In the genomic region with DNA sequence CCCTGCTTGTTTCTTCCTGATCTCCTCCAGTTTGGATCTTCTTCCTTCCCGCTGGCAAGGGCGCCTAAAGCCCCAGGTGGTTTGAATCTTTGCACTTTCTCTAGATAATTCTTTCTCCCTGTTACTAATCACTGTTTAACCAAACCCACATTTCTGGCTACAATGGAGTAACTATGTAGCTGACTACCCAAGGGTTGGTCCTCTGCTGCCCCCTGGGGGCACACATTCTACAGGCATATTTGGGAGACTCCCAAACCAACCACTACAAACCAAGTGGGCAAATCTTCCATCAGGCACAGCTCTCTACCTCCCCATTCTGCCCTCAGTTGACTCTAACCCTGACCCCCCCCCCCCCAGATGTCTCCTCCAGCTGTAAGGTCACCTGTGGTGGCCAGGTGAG, we compare ENCODE assay signal across 8 mouse cellular contexts.
A peak's percentile ranks its signal among the peaks of the same experiment; 100 is the strongest.
DNase-seq lines count a peak whose midpoint lies in the region; ATAC-seq and TF ChIP-seq lines count a peak whose summit lies in the region.

No protein-coding gene starts in this region.

- no peak overlapping the region for H3K27ac ChIP-seq in spleen, adult 2 months (ENCODE audit: insufficient read depth, low read length)

- no peak for TF ChIP-seq POLR2A in spleen, adult 2 months (IDR thresholded peaks at IDR 0.05; ENCODE audit: low read depth, low read length)

- 52% methylated on average over 2 of the region's 2 CpGs for WGBS in spleen, adult 2 months

- H3K27me3 ChIP-seq in spleen, adult 2 months (ENCODE audit: control insufficient read depth, insufficient read depth, low read length), result no peaks in the 10 kb centered on the region

- DNase-seq in ES-CJ7 (ENCODE audit: low read depth, low spot score), result peak; percentile 58
- peak; percentile 58 to 78 for DNase-seq in adrenal gland, adult 18-20 months (ENCODE audit: low spot score in 2 of 2)
- DNase-seq in embryo, embryonic 10 days (ENCODE audit: low spot score), result peak; percentile 79
- peak; percentile 54 for DNase-seq in heart, adult 8-10 months (ENCODE audit: low spot score)
- DNase-seq in layer of hippocampus, adult 9-10 months (ENCODE audit: low spot score), result peak; percentile 22
- peak; percentile 84 for DNase-seq in lung, postnatal 14 days
- DNase-seq in spleen, adult 2 months (ENCODE audit: low read depth in 1 of 2, low spot score in 2 of 2), result peak in 1 of 2 experiments; percentile 42

- no peak for ATAC-seq in activated CD4-positive, CD25-positive, alpha-beta regulatory T cell, adult 4 months

- H3K4me1 ChIP-seq in spleen, adult 2 months (ENCODE audit: control insufficient read depth, insufficient read depth, insufficient read length), result no peaks in the 10 kb centered on the region

- peak; percentile 22; the same call in 1 of the 2 replicates for TF ChIP-seq CTCF in spleen, adult 2 months (IDR thresholded peaks at IDR 0.05; ENCODE audit: extremely low read depth, insufficient read depth, insufficient read length, insufficient replicate concordance)

- no peaks in the 10 kb centered on the region for H3K36me3 ChIP-seq in spleen, adult 2 months (ENCODE audit: control insufficient read depth, insufficient read depth, low read length)

- H3K4me3 ChIP-seq in spleen, adult 2 months (ENCODE audit: extremely low read depth, insufficient read depth, insufficient read length), result no peak overlapping the region
